Mouse (Mus musculus): ENCODE results near the gene Rassf7. TPM values are rescaled to one million over a fixed set of nuclear protein-coding genes. Genes with fewer than 3 reads are reported as not detected.

Rassf7 gene
- polyA plus RNA-seq, 1 experiment from 2014 or later, result 17.5 TPM

GRCm38 (mm10) chr7:141175068-141175467, 40.6 kb upstream of the Rassf7 start:
- no peaks in the 10 kb centered on the region for H3K9me3 ChIP-seq (replicated peaks; ENCODE audit: control insufficient read depth, low read length)
- H3K36me3 ChIP-seq (ENCODE audit: control insufficient read depth, insufficient read depth, low read length), result no peaks in the 10 kb centered on the region
- H3K4me2 ChIP-seq, result no peak overlapping the region
- no peak for ATAC-seq (replicated peaks; ENCODE audit: insufficient number of reproducible peaks, low FRiP score, low TSS enrichment)
- WGBS (ENCODE audit: insufficient replicate concordance), result 82% methylated on average over 4 of the region's 4 CpGs
- peaks cover 4% of the 10 kb centered on the region; the same call in 1 of the 2 replicates for H3K4me1 ChIP-seq (ENCODE audit: control insufficient read depth, insufficient read depth, low read length)
- no peak overlapping the region for H3K27ac ChIP-seq (ENCODE audit: low read depth, low read length)
- no peak overlapping the region for H3K9ac ChIP-seq (ENCODE audit: low read depth, low read length)
- H3K27me3 ChIP-seq (ENCODE audit: control insufficient read depth, insufficient read depth, low read length), result no peaks in the 10 kb centered on the region
- H3K4me3 ChIP-seq (ENCODE audit: low read depth, low read length), result no peak overlapping the region

DNA sequence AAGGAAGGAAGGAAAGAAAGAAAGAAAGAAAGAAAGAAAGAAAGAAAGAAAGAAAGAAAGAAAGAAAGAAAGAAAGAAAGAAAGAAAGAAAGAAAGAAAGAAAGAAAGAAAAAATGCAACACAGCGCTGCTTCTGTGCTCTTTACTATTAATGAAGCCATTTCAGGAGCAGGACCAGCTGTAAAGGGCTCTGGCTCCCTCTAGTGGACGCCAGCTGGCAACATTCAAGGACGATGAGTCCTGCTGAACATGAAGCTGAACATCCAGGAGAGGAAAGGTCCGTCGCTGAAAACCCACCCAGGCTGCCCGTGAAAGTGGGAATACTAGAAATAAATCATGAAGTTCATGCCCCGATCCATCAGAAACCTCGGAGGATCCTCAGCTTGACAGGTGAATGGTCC, 39.5 kb upstream of the Rassf7 start:
- H3K4me2 ChIP-seq, result no peak overlapping the region
- WGBS (ENCODE audit: insufficient replicate concordance), result 2% methylated on average over 8 of the region's 8 CpGs
- ATAC-seq (replicated peaks; ENCODE audit: insufficient number of reproducible peaks, low FRiP score, low TSS enrichment), result no peak

GRCm38 (mm10) chr7:141188194-141188593, 27.5 kb upstream of the Rassf7 start:
- no peaks in the 10 kb centered on the region for H3K27me3 ChIP-seq (ENCODE audit: control insufficient read depth, insufficient read depth, low read length)
- H3K4me2 ChIP-seq, result no peak overlapping the region
- peaks cover 11% of the 10 kb centered on the region for H3K4me1 ChIP-seq (ENCODE audit: control insufficient read depth, insufficient read depth, low read length)
- 61% methylated on average over 3 of the region's 3 CpGs for WGBS (ENCODE audit: insufficient replicate concordance)
- H3K36me3 ChIP-seq (ENCODE audit: control insufficient read depth, insufficient read depth, low read length), result peaks cover 12% of the 10 kb centered on the region
- ATAC-seq (replicated peaks; ENCODE audit: insufficient number of reproducible peaks, low FRiP score, low TSS enrichment), result no peak
- no peak overlapping the region for H3K27ac ChIP-seq (ENCODE audit: low read depth, low read length)
- no peak overlapping the region for H3K9ac ChIP-seq (ENCODE audit: low read depth, low read length)
- no peaks in the 10 kb centered on the region for H3K9me3 ChIP-seq (replicated peaks; ENCODE audit: control insufficient read depth, low read length)
- H3K4me3 ChIP-seq (ENCODE audit: low read depth, low read length), result no peak overlapping the region

More for the DNA sequence above, 39.5 kb upstream of the Rassf7 start:
- H3K27me3 ChIP-seq (ENCODE audit: control insufficient read depth, insufficient read depth, low read length), result no peaks in the 10 kb centered on the region
- no peak overlapping the region for H3K4me3 ChIP-seq (ENCODE audit: low read depth, low read length)
- no peaks in the 10 kb centered on the region for H3K9me3 ChIP-seq (replicated peaks; ENCODE audit: control insufficient read depth, low read length)
- H3K4me1 ChIP-seq (ENCODE audit: control insufficient read depth, insufficient read depth, low read length), result peaks cover 4% of the 10 kb centered on the region; the same call in 1 of the 2 replicates
- no peak overlapping the region for H3K9ac ChIP-seq (ENCODE audit: low read depth, low read length)
- no peak overlapping the region for H3K27ac ChIP-seq (ENCODE audit: low read depth, low read length)
- no peaks in the 10 kb centered on the region for H3K36me3 ChIP-seq (ENCODE audit: control insufficient read depth, insufficient read depth, low read length)

GRCm38 (mm10) chr7:141188733-141189132, 26.9 kb upstream of the Rassf7 start:
- WGBS (ENCODE audit: insufficient replicate concordance), result 79% methylated on average over 3 of the region's 3 CpGs
- no peak for ATAC-seq (replicated peaks; ENCODE audit: insufficient number of reproducible peaks, low FRiP score, low TSS enrichment)

GRCm38 (mm10) chr7:141190220-141190619, 25.4 kb upstream of the Rassf7 start:
- no peak overlapping the region for H3K9ac ChIP-seq (ENCODE audit: low read depth, low read length)
- 77% methylated on average over 3 of the region's 3 CpGs for WGBS (ENCODE audit: insufficient replicate concordance)
- no peaks in the 10 kb centered on the region for H3K27me3 ChIP-seq (ENCODE audit: control insufficient read depth, insufficient read depth, low read length)
- no peak overlapping the region for H3K27ac ChIP-seq (ENCODE audit: low read depth, low read length)
- H3K36me3 ChIP-seq (ENCODE audit: control insufficient read depth, insufficient read depth, low read length), result peaks cover 12% of the 10 kb centered on the region
- H3K4me2 ChIP-seq, result no peak overlapping the region
- no peaks in the 10 kb centered on the region for H3K9me3 ChIP-seq (replicated peaks; ENCODE audit: control insufficient read depth, low read length)
- no peak for ATAC-seq (replicated peaks; ENCODE audit: insufficient number of reproducible peaks, low FRiP score, low TSS enrichment)
- peaks cover 13% of the 10 kb centered on the region for H3K4me1 ChIP-seq (ENCODE audit: control insufficient read depth, insufficient read depth, low read length)
- no peak overlapping the region for H3K4me3 ChIP-seq (ENCODE audit: low read depth, low read length)

More at GRCm38 (mm10) chr7:141188733-141189132, 26.9 kb upstream of the Rassf7 start:
- Histone ChIP-seq H3K4me3 (ENCODE audit: low read depth, low read length) (no peak overlapping the region), H3K36me3 (ENCODE audit: control insufficient read depth, insufficient read depth, low read length) (peaks cover 12% of the 10 kb centered on the region), H3K9me3 (replicated peaks; ENCODE audit: control insufficient read depth, low read length) (no peaks in the 10 kb centered on the region), H3K9ac (ENCODE audit: low read depth, low read length) (no peak overlapping the region), H3K4me2 (no peak overlapping the region), H3K27me3 (ENCODE audit: control insufficient read depth, insufficient read depth, low read length) (no peaks in the 10 kb centered on the region), H3K4me1 (ENCODE audit: control insufficient read depth, insufficient read depth, low read length) (peaks cover 11% of the 10 kb centered on the region), H3K27ac (ENCODE audit: low read depth, low read length) (no peak overlapping the region)

DNA sequence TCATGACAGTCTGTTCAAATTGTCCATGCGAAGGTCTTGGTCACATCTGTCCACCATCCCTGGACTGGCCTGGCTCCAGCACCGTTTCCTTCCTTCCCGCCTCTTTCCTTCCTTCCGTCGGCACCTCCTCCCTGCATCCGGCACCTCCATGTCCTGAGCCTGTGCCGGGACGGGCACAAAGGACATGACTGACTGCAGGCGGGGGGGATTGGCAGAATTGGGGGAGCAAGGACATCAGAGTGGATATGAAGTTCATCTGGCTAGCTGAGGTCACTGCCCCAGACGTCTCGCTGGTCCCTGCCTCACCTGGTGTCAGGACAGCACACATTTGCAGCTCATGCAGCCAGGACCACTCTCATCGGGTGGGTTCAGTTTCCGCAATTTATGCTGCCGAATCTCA, 24.6 kb upstream of the Rassf7 start:
- Histone ChIP-seq H3K9me3 (replicated peaks; ENCODE audit: control insufficient read depth, low read length) (no peaks in the 10 kb centered on the region), H3K4me1 (ENCODE audit: control insufficient read depth, insufficient read depth, low read length) (peaks cover 16% of the 10 kb centered on the region), H3K4me2 (no peak overlapping the region), H3K27me3 (ENCODE audit: control insufficient read depth, insufficient read depth, low read length) (no peaks in the 10 kb centered on the region), H3K27ac (ENCODE audit: low read depth, low read length) (no peak overlapping the region), H3K4me3 (ENCODE audit: low read depth, low read length) (no peak overlapping the region), H3K36me3 (ENCODE audit: control insufficient read depth, insufficient read depth, low read length) (peaks cover 12% of the 10 kb centered on the region), H3K9ac (ENCODE audit: low read depth, low read length) (no peak overlapping the region)
- no peak for ATAC-seq (replicated peaks; ENCODE audit: insufficient number of reproducible peaks, low FRiP score, low TSS enrichment)
- 81% methylated on average over 14 of the region's 14 CpGs for WGBS (ENCODE audit: insufficient replicate concordance)

- ATAC-seq (replicated peaks; ENCODE audit: insufficient number of reproducible peaks, low FRiP score, low TSS enrichment), result no peak
- H3K4me3 ChIP-seq (ENCODE audit: low read depth, low read length), result peak overlapping the region; percentile 90; the same call in 1 of the 2 replicates
- H3K9ac ChIP-seq (ENCODE audit: low read depth, low read length), result no peak overlapping the region; the same call in 1 of the 2 replicates
- peaks cover 16% of the 10 kb centered on the region for H3K4me1 ChIP-seq (ENCODE audit: control insufficient read depth, insufficient read depth, low read length)
- no peak overlapping the region for H3K27ac ChIP-seq (ENCODE audit: low read depth, low read length)
- H3K27me3 ChIP-seq (ENCODE audit: control insufficient read depth, insufficient read depth, low read length), result no peaks in the 10 kb centered on the region
- no peaks in the 10 kb centered on the region for H3K9me3 ChIP-seq (replicated peaks; ENCODE audit: control insufficient read depth, low read length)
- WGBS (ENCODE audit: insufficient replicate concordance), result 92% methylated on average over 24 of the region's 24 CpGs
- H3K36me3 ChIP-seq (ENCODE audit: control insufficient read depth, insufficient read depth, low read length), result peaks cover 12% of the 10 kb centered on the region
- peak overlapping the region; percentile 74 for H3K4me2 ChIP-seq
These were observed 23.6 kb upstream of the Rassf7 start for GRCm38 (mm10) chr7:141191796-141192685.

GRCm38 (mm10) chr7:141192776-141193347, 22.8 kb upstream of the Rassf7 start:
- H3K4me2 ChIP-seq, result peak overlapping the region; percentile 74
- peak overlapping the region; percentile 77 for H3K27ac ChIP-seq (ENCODE audit: low read depth, low read length)
- no peaks in the 10 kb centered on the region for H3K9me3 ChIP-seq (replicated peaks; ENCODE audit: control insufficient read depth, low read length)
- no peaks in the 10 kb centered on the region for H3K27me3 ChIP-seq (ENCODE audit: control insufficient read depth, insufficient read depth, low read length)
- peak overlapping the region; percentile 90 for H3K4me3 ChIP-seq (ENCODE audit: low read depth, low read length)
- H3K4me1 ChIP-seq (ENCODE audit: control insufficient read depth, insufficient read depth, low read length), result peaks cover 16% of the 10 kb centered on the region
- H3K36me3 ChIP-seq (ENCODE audit: control insufficient read depth, insufficient read depth, low read length), result peaks cover 12% of the 10 kb centered on the region
- no peak for ATAC-seq (replicated peaks; ENCODE audit: insufficient number of reproducible peaks, low FRiP score, low TSS enrichment)
- 28% methylated on average over 12 of the region's 12 CpGs for WGBS (ENCODE audit: insufficient replicate concordance)
- H3K9ac ChIP-seq (ENCODE audit: low read depth, low read length), result peak overlapping the region; percentile 95

Data from heart, embryonic 11.5 days (tissue).